23 mouse cellular contexts compared by ENCODE assay signal in genomic region chr5:48460221-48460620, GRCm38 (mm10).
A peak's percentile ranks its signal among the peaks of the same experiment; 100 is the strongest.
DNase-seq lines count a peak whose midpoint lies in the region; ATAC-seq and TF ChIP-seq lines count a peak whose summit lies in the region.
"Had no signal": no experiment of that assay in that cellular context is flagged by ENCODE, and none has a peak within 500 bp of the region (broad histone marks: within the 10 kb centered on the region; RNA-seq: fewer than 3 reads in every experiment).

No protein-coding gene starts in this region.

- TF ChIP-seq CTCF in layer of hippocampus, adult 2 months (conservative IDR thresholded peaks at IDR 0.05): no peak

- no peak for DNase-seq in frontal cortex, postnatal 14 days (ENCODE audit: low spot score in 2 of 2)
- peak in 1 of 2 experiments; percentile 38 for DNase-seq in layer of hippocampus, adult 2 months (ENCODE audit: low spot score in 2 of 2)
- no peak for DNase-seq in layer of hippocampus, postnatal 36 days
- DNase-seq in telencephalon, adult 2 months (ENCODE audit: low read depth, low spot score): peak; percentile 43
- DNase-seq: adrenal gland, adult 2 months; adrenal gland, postnatal 14 days; B cell, adult 2 months; cerebellum, adult 11-12 months; cerebellum, adult 8-10 months; cerebellum, postnatal 10 days; cerebellum, postnatal 36 days; embryo, embryonic 11 days; gastrocnemius, postnatal 10 days; gastrocnemius, postnatal 36 days had no signal

- no peak overlapping the region for H3K4me3 ChIP-seq in layer of hippocampus, adult 2 months
- H3K4me3 ChIP-seq: embryonic facial prominence, embryonic 10.5 days; embryonic facial prominence, embryonic 13.5 days; erythroblast, embryonic 14.5 days; forebrain, embryonic 12.5 days; forebrain, embryonic 15.5 days; hindbrain, embryonic 12.5 days; hindbrain, embryonic 15.5 days had no signal

- peak; percentile 93 for ATAC-seq in frontal cortex, adult (ENCODE audit: low TSS enrichment)
- ATAC-seq in CD4-positive, CD25-positive, alpha-beta regulatory T cell, adult 4 months: no peak
- ATAC-seq: forebrain, embryonic 15.5 days had no signal

- H3K27ac ChIP-seq in layer of hippocampus, adult 2 months: peak overlapping the region; percentile 79
- H3K27ac ChIP-seq: embryonic facial prominence, embryonic 10.5 days; embryonic facial prominence, embryonic 13.5 days; forebrain, embryonic 12.5 days; forebrain, embryonic 15.5 days; hindbrain, embryonic 12.5 days; hindbrain, embryonic 15.5 days had no signal
